Mouse (Mus musculus) kidney, embryonic 16.5 days (tissue): Measurements from ENCODE around the gene Iqca. TPM values are rescaled to one million over a fixed set of nuclear protein-coding genes. Genes with fewer than 3 reads are reported as not detected.

Experiments used
- ATAC-seq: fragments of 200-750 bp; cut with Nextera tagmentation; 2 replicates; pipeline ENCODE4 v1.8.0; 2017; ENCODE audit warnings: moderate TSS enrichment; ENCODE audit not compliant: low FRiP score, low TSS enrichment
- H3K27ac ChIP-seq: fragments of 300-500 bp; sonication (generic); 2 replicates; pipeline ENCODE4 v1.5.1; 2014; ENCODE audit warnings: low read length
- H3K27me3 ChIP-seq: fragments of 300-500 bp; sonication (generic); 2 replicates; pipeline ENCODE4 v1.6.1; 2014; ENCODE audit warnings: low read length, control low read depth, mixed read lengths; ENCODE audit not compliant: insufficient read depth
- H3K36me3 ChIP-seq: fragments of 300-500 bp; sonication (generic); 2 replicates; pipeline ENCODE4 v1.6.1; 2014; ENCODE audit warnings: low read length, control low read depth, mixed read lengths; ENCODE audit not compliant: insufficient read depth
- H3K4me1 ChIP-seq: fragments of 300-500 bp; sonication (generic); 2 replicates; pipeline ENCODE4 v1.6.1; 2014; ENCODE audit warnings: low read length, control low read depth, mixed read lengths; ENCODE audit not compliant: insufficient read depth
- H3K4me2 ChIP-seq: fragments of 300-500 bp; sonication (generic); replicated peaks from 2 replicates; pipeline ENCODE4 v1.6.1; 2014; ENCODE audit warnings: low read depth, low read length
- H3K4me3 ChIP-seq: fragments of 300-500 bp; sonication (generic); 2 replicates; pipeline ENCODE4 v1.5.1; 2014; ENCODE audit warnings: mild to moderate bottlenecking, low read length
- H3K9ac ChIP-seq: fragments of 300-500 bp; sonication (generic); replicated peaks from 2 replicates; pipeline ENCODE4 v1.6.1; 2014; ENCODE audit warnings: low read length
- H3K9me3 ChIP-seq: fragments of 300-500 bp; sonication (generic); 2 replicates; pipeline ENCODE4 v1.6.1; 2016; ENCODE audit warnings: low read length, control low read depth
- WGBS: fragments of 180-500 bp; shearing (Covaris S2); extraction: QIAGEN DNeasy Blood & Tissue Kit; methylation state at CpG from one replicate; pipeline ENCODE4 v1.1.7; 2014; 5-methylcytosine and 5-hydroxymethylcytosine counted together
- polyA plus RNA-seq: library from polyadenylated mRNA; unstranded; fragments of >200 nt; fragmentation: Nextera tagmentation; extraction: Ambion mirVana; gene quantifications from 2 replicates; pipeline ENCODE4 v1.2.1, GENCODE M21; 2015

Gene Iqca
- polyA plus RNA-seq, 1 experiment from 2014 or later, result 0.34 TPM

GRCm38 (mm10) chr1:90180966-90181699 is 27.9 kb upstream of the Iqca start:
- ATAC-seq, result no peak
- H3K4me1 ChIP-seq, result no peaks in the 10 kb centered on the region
- peaks cover 3% of the 10 kb centered on the region; the same call in 1 of the 2 replicates for H3K9me3 ChIP-seq
- no peak overlapping the region for H3K4me3 ChIP-seq
- H3K27me3 ChIP-seq, result peaks cover 3% of the 10 kb centered on the region; the same call in 1 of the 2 replicates
- no peak overlapping the region for H3K4me2 ChIP-seq
- H3K27ac ChIP-seq, result no peak overlapping the region
- 75% methylated on average over 12 of the region's 12 CpGs for WGBS
- no peaks in the 10 kb centered on the region for H3K36me3 ChIP-seq
- no peak overlapping the region for H3K9ac ChIP-seq

- H3K9ac ChIP-seq, result no peak overlapping the region
- no peak overlapping the region for H3K4me3 ChIP-seq
- no peak overlapping the region for H3K27ac ChIP-seq
- WGBS, result 84% methylated on average over 7 of the region's 7 CpGs
- no peak overlapping the region for H3K4me2 ChIP-seq
- H3K27me3 ChIP-seq, result peaks cover 3% of the 10 kb centered on the region; the same call in 1 of the 2 replicates
- H3K4me1 ChIP-seq, result no peaks in the 10 kb centered on the region
- H3K36me3 ChIP-seq, result no peaks in the 10 kb centered on the region
- no peaks in the 10 kb centered on the region for H3K9me3 ChIP-seq
- ATAC-seq, result no peak
These were observed 27.3 kb upstream of the Iqca start for GRCm38 (mm10) chr1:90180479-90180878.

GRCm38 (mm10) chr1:90177978-90178377 is 24.8 kb upstream of the Iqca start:
- Histone ChIP-seq H3K4me3 (no peak overlapping the region), H3K27ac (no peak overlapping the region), H3K9me3 (no peaks in the 10 kb centered on the region), H3K36me3 (no peaks in the 10 kb centered on the region), H3K4me2 (no peak overlapping the region), H3K4me1 (no peaks in the 10 kb centered on the region), H3K27me3 (no peaks in the 10 kb centered on the region), H3K9ac (no peak overlapping the region)
- WGBS, result 58% methylated on average over 5 of the region's 5 CpGs
- no peak for ATAC-seq

- no peak overlapping the region for H3K27ac ChIP-seq
- H3K9ac ChIP-seq, result no peak overlapping the region
- H3K36me3 ChIP-seq, result no peaks in the 10 kb centered on the region
- H3K9me3 ChIP-seq, result no peaks in the 10 kb centered on the region
- ATAC-seq, result no peak
- H3K4me3 ChIP-seq, result no peak overlapping the region
- no peak overlapping the region for H3K4me2 ChIP-seq
- H3K27me3 ChIP-seq, result no peaks in the 10 kb centered on the region
- H3K4me1 ChIP-seq, result no peaks in the 10 kb centered on the region
These were observed 24.4 kb upstream of the Iqca start for GRCm38 (mm10) chr1:90177565-90177964.

DNA sequence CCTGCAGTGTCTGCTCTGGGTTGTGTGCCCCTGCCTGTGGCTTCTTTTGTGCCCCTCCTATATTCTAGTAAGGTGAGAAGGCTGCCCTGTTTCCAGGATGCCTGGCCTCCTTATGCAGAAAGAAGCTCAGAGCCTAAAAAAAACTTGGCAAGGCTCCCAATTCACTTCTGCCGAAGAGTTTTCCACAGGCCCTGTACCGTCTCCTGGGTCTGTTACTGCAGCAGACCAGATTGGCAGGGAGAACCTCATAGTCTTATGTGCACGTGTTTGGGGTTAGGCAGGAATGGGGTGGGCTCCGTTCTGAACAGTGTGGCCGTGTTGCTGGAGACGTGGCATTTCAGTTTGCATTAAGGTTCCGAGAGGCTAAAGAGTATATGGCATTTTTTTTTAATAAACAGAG is 23.0 kb upstream of the Iqca start:
- Histone ChIP-seq H3K9ac (no peak overlapping the region; the same call in 1 of the 2 replicates), H3K4me1 (no peaks in the 10 kb centered on the region), H3K27me3 (no peaks in the 10 kb centered on the region), H3K9me3 (no peaks in the 10 kb centered on the region), H3K36me3 (no peaks in the 10 kb centered on the region), H3K27ac (no peak overlapping the region), H3K4me2 (no peak overlapping the region), H3K4me3 (no peak overlapping the region)
- WGBS, result 60% methylated on average over 7 of the region's 7 CpGs
- no peak for ATAC-seq

- Histone ChIP-seq H3K4me1 (peaks cover 5% of the 10 kb centered on the region; the same call in 1 of the 2 replicates), H3K4me3 (no peak overlapping the region), H3K36me3 (no peaks in the 10 kb centered on the region), H3K27ac (no peak overlapping the region), H3K9me3 (no peaks in the 10 kb centered on the region), H3K9ac (no peak overlapping the region), H3K4me2 (no peak overlapping the region), H3K27me3 (no peaks in the 10 kb centered on the region)
- WGBS, result 70% methylated on average over 8 of the region's 8 CpGs
- no peak for ATAC-seq
These were observed 21.1 kb upstream of the Iqca start for GRCm38 (mm10) chr1:90174338-90174737.

- Histone ChIP-seq H3K9ac (no peak overlapping the region), H3K9me3 (no peaks in the 10 kb centered on the region), H3K36me3 (no peaks in the 10 kb centered on the region), H3K27me3 (no peaks in the 10 kb centered on the region), H3K4me2 (no peak overlapping the region), H3K27ac (no peak overlapping the region), H3K4me3 (no peak overlapping the region), H3K4me1 (peaks cover 45% of the 10 kb centered on the region)
- ATAC-seq, result no peak
- WGBS, result 38% methylated on average over 3 of the region's 3 CpGs
These were observed 11.1 kb upstream of the Iqca start for GRCm38 (mm10) chr1:90164319-90164718.

DNA sequence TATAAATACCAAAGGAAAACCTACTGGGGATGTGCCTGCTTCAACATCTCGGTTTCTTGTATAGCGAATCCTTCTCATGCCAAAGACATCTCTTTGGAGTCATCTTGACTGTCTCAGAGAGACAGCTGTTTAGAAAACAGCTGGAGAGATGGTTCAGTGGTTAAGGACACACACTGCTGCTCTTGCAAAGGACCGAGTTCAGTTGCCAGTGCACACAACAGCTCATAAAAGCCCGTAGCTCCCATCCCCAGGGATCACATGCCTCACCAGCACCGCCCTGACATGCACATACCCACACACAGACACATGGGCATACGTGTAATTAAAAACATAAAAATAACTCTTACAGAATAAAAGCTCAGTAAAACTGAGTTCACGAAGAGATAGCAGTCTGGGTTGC is 10.0 kb upstream of the Iqca start:
- H3K4me1 ChIP-seq, result peaks cover 38% of the 10 kb centered on the region
- H3K27me3 ChIP-seq, result no peaks in the 10 kb centered on the region
- no peaks in the 10 kb centered on the region for H3K9me3 ChIP-seq
- H3K4me3 ChIP-seq, result no peak overlapping the region
- no peaks in the 10 kb centered on the region for H3K36me3 ChIP-seq
- H3K4me2 ChIP-seq, result peak overlapping the region; percentile 24
- WGBS, result 37% methylated on average over 7 of the region's 7 CpGs
- ATAC-seq, result 0 out of 2 replicates have a peak, but pooled peaks have one; percentile 22
- peak overlapping the region; percentile 74 for H3K27ac ChIP-seq
- no peak overlapping the region for H3K9ac ChIP-seq

DNA sequence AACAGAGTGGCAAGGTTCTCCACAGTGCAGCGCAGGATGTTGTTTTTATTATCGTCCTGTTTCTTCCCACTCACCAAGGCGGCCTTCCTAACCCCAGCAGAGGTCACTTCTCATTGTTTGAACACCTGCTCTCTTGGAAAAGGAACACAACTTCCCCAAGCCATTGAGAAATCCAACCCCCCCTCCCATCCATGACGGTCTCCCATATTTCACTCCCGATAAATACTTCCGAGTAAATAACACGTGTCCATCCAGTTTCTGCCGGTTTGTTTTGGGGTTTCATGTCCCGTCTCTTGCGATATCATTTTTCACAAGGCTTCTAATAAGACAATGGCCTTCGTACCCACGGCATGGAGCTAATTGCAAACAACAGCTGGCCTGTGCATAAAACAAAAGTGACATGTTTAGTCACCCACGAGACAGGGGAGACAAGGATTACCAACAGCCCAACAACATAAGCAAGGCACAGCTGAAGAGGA is 9.2 kb upstream of the Iqca start:
- Histone ChIP-seq H3K27ac (peak overlapping the region; percentile 74), H3K9me3 (no peaks in the 10 kb centered on the region)
- peak; percentile 77 for ATAC-seq

DNA sequence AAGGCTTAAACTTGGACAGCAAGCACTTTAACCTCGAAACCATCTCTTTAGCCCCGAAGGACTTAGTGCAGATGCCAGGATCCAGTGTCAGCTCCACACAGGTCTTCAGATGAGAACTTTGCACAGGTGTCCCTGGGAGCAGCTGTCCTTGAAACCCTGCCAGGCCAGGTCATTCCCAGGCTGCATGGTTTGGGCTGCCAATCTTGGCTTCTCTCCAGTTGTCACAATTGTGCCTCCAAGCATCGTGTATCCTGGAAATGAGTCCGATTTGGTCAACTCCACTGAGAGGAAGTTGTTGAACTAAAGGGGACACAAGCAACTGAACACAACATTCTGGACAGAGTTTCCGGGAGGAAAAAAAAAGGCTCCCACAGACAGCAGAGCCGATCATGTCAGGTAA is 8.4 kb upstream of the Iqca start:
- 42% methylated on average over 6 of the region's 6 CpGs for WGBS

More for the DNA sequence above, 9.2 kb upstream of the Iqca start:
- Histone ChIP-seq H3K4me1 (peaks cover 38% of the 10 kb centered on the region), H3K9ac (no peak overlapping the region), H3K27me3 (no peaks in the 10 kb centered on the region), H3K36me3 (no peaks in the 10 kb centered on the region), H3K4me3 (no peak overlapping the region), H3K4me2 (peak overlapping the region; percentile 24)
- 12% methylated on average over 13 of the region's 13 CpGs for whole genome bisulfite sequencing

More for the DNA sequence above, 8.4 kb upstream of the Iqca start:
- Histone ChIP-seq H3K36me3 (no peaks in the 10 kb centered on the region), H3K9ac (no peak overlapping the region), H3K27me3 (no peaks in the 10 kb centered on the region), H3K27ac (no peak overlapping the region), H3K4me2 (no peak overlapping the region), H3K9me3 (no peaks in the 10 kb centered on the region), H3K4me1 (peaks cover 38% of the 10 kb centered on the region), H3K4me3 (no peak overlapping the region)
- no peak for ATAC-seq
